Mouse (Mus musculus) G1E (cell line): Measurements from ENCODE around the gene Sept3.

Experiments used
- CTCF ChIP-seq: IDR thresholded peaks from 2 replicates; pipeline ENCODE4 v1.5.1; 2012; ENCODE audit warnings: low read depth, low read length, inconsistent platforms, mixed read lengths
- GATA1 ChIP-seq: IDR thresholded peaks from 2 replicates; pipeline ENCODE4 v1.6.1; 2012; ENCODE audit warnings: borderline replicate concordance, low read length, inconsistent platforms, mixed read lengths
- GATA2 ChIP-seq: IDR thresholded peaks from 2 replicates; pipeline ENCODE4 v1.6.1; 2012; ENCODE audit warnings: low read depth, low read length, inconsistent platforms, borderline replicate concordance
- POLR2AphosphoS5 ChIP-seq: IDR thresholded peaks from 2 replicates; pipeline ENCODE4 v1.6.1; 2012; ENCODE audit warnings: low read depth, low read length, inconsistent platforms; ENCODE audit not compliant: insufficient replicate concordance
- TAL1 ChIP-seq: conservative IDR thresholded peaks from 2 replicates; pipeline ENCODE4 v1.6.1; 2012; ENCODE audit warnings: low read depth, low read length, inconsistent platforms, mixed read lengths

DNA sequence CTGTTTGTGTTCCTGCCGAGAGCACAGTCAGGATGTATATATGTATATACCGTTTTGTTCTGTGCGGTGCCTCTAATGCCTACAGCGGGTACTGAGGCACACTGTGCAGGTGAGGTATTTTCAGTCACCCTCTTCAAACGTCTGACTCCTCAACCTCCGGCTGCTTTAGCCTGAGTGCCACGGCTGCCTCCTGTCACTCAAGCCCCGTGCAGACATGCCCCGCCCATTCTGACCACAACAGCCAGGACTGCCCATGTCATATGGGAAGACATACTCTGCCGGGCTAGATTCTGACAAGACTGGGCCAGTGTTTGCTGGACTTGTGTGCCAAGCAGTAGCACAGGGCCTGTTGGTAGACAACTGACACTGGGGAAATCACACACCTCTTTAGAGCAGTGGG, 39.0 kb upstream of the Sept3 start:
- TF ChIP-seq CTCF: no peak
- TF ChIP-seq TAL1: no peak
- no peak for TF ChIP-seq GATA1
- no peak for TF ChIP-seq POLR2AphosphoS5
- no peak for TF ChIP-seq GATA2
